Mouse (Mus musculus) adrenal gland, adult 18-20 months (tissue): ENCODE measurements around the gene Ifna13. TPM values are rescaled to one million over a fixed set of nuclear protein-coding genes. Genes with fewer than 3 reads are reported as not detected.

Source experiments
- DNase-seq, 2 experiments: peaks; one replicate each; pipeline ENCODE4 v3.0.0; 2021 to 2022; ENCODE audit warnings: low spot score in 2 of 2
- long read RNA-seq, 2 experiments: library from polyadenylated mRNA; stranded (forward); transcript quantifications; one replicate each; pipeline ENCODE4 v2.0.0; 2021
- total RNA-seq, 2 experiments: library from RNA; stranded (reverse); gene quantifications; 1 replicate in 1 of 2; 2 replicates in 1 of 2; pipeline ENCODE4 v1.2.3; 2021

The Ifna13 gene
- not detected for total RNA-seq
- long read RNA-seq, experiment 1 = 0 reads
- long read RNA-seq, experiment 2 = 0 reads

DNA sequence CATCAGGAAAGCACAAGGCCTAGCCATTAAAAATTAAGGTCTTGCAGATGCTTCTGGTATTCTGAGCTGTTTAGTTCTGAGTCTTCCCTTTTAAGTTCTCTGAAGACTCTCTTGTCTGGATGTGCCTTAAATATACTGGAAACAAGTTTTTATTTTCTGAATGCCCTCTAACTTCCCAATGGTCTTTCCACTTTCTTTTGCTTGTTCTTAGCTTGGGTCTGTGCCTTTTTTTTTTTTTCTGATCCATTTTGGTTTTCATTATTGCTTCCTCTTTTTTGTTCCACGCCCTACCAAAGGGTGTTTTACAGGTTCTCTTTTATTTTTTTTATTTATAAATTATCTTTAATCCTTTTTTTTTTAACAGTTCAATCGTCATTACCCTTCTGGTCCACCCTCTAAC, at the start of gene Ifna13:
TSS of gene Ifna13 (minus strand) at position 101 of the 400 bp plus-strand sequence.
- no peak for DNase-seq

DNA sequence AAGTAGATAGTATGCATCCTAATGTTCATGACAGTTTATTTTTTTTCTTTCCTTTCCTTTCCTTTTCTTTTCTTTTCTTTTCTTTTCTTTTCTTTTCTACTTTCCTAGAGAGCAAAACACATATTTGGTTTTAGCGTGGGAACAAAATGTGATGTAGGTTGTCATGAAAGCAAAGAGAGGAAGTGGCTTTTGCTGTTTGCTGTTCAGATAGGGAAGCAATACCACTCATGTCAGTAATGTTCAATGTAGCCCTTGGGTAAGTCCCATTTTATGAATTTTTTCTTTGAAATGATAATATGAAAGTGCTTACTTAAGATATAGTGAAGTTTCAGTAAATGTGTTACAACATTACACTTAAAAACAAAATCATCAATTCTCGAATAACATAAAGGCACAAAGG, 49.1 kb upstream of the Ifna13 start:
- DNase-seq = no peak

DNA sequence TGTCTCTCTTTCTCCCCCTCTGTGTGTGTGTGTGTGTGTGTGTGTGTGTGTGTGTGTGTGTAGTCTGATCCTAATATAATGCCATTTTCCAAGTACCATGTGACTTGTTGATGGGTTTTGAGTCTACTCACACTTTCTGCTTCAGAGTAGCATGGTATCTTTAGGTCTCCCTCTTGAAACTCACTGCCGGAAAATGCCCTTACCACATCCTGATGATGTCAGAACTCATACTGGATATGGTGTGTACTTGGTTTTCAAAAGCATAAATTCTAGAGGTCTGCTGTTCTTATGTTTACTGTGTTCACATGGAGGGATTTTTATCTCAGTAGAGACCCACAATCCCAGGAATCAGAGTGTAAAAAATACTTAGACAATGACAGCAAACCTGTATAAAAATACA, 48.3 kb upstream of the Ifna13 start:
- no peak for DNase-seq

DNA sequence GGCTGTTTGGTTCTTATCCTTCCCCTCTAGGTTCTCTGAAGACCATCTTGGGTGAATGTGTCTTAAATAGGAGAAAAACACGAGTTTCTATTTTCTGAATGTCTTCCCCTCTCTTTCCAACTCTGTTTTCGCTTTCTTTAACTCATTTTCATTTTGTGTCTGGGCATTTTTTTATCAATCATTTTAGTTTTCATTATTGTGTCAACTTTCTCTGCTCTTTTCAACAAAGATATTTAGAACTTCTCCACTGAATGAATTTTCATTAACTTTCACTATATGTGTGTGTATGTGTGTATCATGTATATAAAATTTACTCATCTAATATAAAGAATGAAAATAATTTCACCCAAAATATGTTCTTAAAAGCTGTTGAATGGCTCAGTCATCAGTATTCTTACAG, 47.0 kb upstream of the Ifna13 start, which contains the start of gene Ifnab:
TSS of gene Ifnab (minus strand) at position 101 of the 400 bp plus-strand sequence.
- no peak for DNase-seq

DNA sequence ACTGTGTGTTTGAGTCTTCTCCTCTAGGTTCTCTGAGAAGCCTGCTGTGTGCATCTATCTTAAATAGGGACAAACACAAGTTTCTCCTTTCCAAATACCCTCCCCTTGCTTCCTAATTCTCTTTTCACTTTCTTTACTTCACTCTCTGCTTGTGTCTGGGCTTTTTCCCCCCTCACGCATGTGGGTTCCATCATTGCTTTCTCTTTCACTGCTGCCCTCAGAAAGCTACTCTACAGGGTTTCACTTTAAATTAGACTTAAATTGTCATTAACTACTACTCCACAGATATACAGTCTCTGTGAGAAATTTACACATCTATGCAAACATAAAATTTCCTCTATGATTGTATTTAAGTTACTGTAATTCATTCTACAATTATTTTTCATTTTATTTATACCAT, 39.6 kb upstream of the Ifna13 start, which contains the start of gene Ifna2:
TSS of gene Ifna2 (minus strand) at position 101 of the 400 bp plus-strand sequence.
- no peak for DNase-seq

DNA sequence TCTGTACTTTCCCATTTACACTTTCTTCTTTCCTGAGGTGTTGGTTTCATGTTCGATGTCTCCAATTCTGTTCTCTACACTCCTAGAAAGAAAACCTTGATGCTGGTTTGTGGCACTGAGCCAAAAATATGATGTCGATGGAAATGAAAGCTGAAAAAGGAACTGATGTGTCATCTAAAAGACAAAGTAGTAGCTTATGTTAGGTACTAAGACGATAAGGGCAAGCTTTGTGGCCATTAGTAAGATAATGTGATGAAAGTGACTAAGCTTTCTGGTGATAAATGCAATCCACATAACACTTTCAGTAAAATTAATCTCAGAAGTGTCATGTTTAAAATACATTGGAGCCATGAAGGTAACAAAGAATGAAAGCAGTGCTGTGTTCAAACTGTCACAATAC, 37.1 kb upstream of the Ifna13 start:
- DNase-seq = no peak

DNA sequence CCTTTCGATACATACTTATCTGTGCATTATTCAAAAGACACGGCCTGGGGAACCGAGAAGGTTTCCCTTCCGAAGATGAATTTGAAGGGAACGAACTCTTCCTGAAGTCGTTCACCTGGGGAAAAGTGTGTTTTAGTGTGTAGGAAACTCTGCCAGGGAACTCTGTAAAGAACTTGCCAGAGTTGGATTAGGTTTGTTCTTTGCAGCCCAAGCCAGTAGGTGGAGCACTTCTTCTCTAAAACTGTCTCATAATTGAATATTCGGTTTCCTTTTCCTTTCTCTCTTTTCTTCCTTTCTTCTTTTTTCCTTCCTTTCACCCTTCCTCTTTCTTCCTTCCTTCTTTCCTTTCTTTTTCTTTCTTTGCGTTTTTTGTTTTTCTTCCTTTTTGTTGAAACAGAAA, 36.1 kb upstream of the Ifna13 start:
- no peak for DNase-seq

DNA sequence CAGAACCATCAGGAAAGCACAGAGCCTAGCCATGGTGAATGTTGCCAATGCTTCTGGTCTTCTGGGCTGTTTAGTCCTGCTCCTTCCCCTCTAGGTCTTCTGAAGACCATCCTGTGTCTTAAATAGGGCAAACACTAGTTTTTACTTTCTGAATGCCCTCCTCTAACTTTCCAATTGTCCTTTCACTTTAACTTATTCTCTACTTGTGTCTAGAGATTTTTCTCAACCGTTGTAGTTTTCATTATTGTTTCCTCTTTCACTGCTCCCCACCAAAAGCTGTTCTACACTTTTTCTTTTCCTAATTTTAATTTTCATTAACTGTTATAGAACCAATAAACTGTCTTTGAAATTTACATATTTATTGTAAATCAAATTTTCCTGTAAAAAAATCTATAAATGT, 32.6 kb upstream of the Ifna13 start, which contains the start of gene Ifna16:
TSS of gene Ifna16 (minus strand) at position 101 of the 400 bp plus-strand sequence.
- DNase-seq = no peak

DNA sequence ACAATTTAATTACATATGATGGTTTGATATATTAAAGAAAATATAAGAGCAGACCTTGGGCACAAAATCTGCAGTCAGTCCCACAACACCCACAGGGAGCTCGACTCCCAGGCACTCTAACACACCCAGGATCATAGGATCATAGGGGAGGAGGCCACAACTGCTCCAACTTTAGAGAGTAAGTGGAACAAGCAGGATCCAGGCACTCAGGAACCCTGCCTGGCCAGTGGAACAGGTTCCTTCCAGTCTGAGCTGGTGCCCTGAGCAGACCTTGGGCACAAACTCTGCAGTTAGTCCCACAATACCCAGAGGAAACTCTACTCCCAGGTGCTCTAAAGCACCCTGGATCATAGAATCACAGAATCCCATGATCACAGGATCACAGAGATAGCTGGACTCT, 11.2 kb upstream of the Ifna13 start:
- no peak for DNase-seq

DNA sequence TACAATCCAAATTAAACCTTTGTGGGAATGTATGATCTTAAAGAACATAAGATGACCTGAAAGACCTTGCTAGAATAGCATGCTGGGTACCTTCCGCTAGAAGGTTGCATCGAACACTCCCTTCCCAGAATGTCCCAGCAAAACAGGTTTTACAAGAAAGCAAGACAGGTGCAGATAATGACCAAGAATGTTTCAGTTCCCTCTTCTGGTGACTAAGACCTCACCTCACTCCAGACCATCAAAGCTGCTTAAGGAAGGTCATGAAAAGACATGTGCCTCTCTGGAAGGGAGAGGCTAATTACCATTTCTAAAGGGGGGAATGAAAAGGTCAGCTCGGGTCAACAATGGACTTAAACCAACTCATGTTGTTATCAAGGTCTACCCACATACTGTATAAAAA, 9.4 kb upstream of the Ifna13 start:
- no peak for DNase-seq

DNA sequence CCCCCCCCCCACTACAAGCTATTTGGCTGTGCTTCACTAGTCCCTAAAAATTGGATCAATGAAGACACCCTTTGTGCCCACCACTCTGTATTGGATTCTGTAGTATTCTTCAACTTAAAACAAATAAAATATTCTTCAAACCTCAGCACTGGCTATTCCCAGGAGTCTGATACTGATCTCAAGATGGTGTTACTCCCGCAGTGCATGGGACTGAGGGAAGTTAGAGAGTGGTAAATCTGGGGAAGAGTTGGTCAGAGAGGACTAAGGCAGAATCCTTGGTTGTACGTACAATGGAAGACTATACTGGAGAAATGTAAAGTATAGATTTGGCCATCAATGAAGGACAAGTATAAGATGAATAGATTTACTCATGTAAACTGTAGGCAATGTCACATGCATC, 1.7 kb downstream of the Ifna13 start:
- DNase-seq = no peak

DNA sequence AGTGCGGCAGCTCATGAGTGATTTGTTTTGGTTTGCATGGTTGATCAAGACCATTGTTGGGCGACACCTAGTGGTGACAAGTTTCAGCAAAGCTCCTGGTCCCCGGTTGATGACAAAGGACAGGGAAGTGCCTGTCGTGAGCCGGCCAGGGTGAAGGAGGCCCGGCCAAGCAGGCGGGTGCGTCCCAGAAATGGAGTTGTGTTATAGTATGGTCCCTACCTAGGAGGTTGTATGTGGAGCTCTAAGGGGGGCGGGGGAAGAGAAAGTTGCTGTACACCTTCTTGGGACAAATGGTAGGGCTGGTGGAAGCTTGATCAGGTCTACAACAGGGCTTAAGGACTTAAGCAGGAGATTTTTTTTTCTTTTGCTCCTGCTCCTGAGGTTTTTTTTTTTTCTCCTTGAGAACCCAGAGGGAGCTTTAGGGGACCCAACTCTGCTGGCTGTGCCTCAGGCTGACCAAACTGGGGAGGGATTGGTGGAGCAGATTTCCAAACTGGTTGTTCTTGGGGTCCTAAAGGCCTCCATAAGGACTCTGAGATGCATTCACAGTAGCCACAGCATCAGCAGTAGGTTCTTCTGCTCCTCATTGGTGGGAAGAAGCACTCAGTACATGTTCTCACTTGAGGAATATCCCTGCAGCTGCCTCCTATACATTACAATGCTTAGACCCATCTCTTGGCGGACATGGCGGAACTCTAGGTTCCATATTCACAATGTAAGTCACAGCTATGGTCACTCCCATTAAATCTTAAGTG, 3.0 kb downstream of the Ifna13 start:
- peak; percentile 97 to 98 for DNase-seq

DNA sequence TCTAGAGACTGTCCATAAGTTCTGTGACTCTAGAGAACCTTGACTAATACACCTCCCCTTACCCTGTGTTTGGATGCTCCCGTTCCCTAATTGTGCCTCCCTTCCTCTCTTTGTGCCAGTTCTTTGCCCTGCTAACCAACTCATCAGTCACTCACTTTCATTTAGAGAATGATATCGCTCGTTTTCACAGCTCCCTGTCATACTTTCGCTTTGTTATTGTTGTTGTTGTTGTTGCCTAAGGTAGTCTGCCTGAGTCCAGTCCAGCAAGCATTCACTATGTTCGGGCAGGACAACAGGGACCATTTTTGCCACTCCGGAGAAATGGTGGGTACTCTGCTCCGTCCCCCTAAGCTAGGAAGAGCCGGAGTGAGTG, 3.6 kb downstream of the Ifna13 start:
- no peak for DNase-seq

DNA sequence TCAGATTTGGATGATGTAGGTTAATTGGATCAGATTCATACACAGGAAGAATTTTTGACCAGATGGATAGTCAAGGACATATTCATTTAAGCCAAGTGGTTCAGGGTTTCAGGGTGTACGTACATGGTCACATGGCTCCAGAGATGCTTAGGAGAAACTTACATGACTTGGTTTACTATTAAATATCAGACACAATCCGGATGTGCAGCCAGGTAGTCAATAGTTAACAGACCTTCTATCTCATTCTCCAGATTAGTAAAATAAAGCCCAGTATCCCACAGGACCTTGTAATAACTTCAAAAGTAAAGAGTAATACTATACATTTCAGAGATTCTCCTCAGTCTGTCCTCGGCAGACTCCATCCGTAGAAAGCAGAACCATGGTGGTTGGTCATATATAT, 9.9 kb downstream of the Ifna13 start, which contains the start of gene C87499:
TSS of gene C87499 (minus strand) at position 101 of the 400 bp plus-strand sequence.
- DNase-seq = no peak

DNA sequence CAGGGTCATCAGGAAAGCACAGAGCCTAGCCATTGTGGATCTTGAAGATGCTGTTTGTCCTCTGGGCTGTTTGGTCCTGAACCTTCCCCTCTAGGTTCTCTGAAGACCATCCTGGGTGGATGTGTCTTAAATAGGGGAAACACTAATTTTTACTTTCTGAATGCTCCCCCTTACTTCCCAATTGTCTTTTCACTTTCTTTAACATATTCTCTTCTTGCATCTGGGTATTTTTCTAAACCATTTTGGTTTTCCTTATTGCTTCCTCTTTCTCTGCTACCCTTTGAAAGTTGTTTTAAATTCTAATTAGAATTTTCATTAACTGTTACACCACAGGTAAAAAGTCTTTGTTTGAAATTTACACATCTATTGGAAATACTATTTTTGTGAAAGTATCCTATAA, 41.0 kb downstream of the Ifna13 start, which contains the start of gene Ifna12:
TSS of gene Ifna12 (minus strand) at position 101 of the 400 bp plus-strand sequence.
- no peak for DNase-seq

Other genes with a start within 250 kb of the Ifna13 start
- gene Hacd4, start 205.5 kb downstream of the Ifna13 start, total RNA-seq = 1 to 10 TPM; 3.7 to 4.2 TPM
- gene Ifnb1, start 121.7 kb downstream of the Ifna13 start, total RNA-seq = not detected
- gene Ifna15, start 86.2 kb downstream of the Ifna13 start, total RNA-seq = not detected
- gene Ifna14, start 72.7 kb downstream of the Ifna13 start, total RNA-seq = not detected
- not detected for gene Ifna9, start 52.1 kb downstream of the Ifna13 start, total RNA-seq
- not detected for gene Ifna12, start 41.1 kb downstream of the Ifna13 start, total RNA-seq
- gene C87499, start 10.0 kb downstream of the Ifna13 start, total RNA-seq = not detected
- gene Ifna16, start 32.5 kb upstream of the Ifna13 start, total RNA-seq = not detected
- not detected for gene Ifna2, start 39.5 kb upstream of the Ifna13 start, total RNA-seq
- gene Ifnab, start 46.9 kb upstream of the Ifna13 start, total RNA-seq = not detected
- under 1 TPM in 1 of 2 experiments, not detected in 1; 0.40 TPM for gene Gm26566, start 77.3 kb upstream of the Ifna13 start, total RNA-seq
- 10 to 100 TPM; 77.8 to 85.0 TPM for gene Klhl9, start 78.0 kb upstream of the Ifna13 start, total RNA-seq
- not detected for gene Gm13271, start 110.4 kb upstream of the Ifna13 start, total RNA-seq
- gene Gm13283, start 115.7 kb upstream of the Ifna13 start, total RNA-seq = not detected
- gene Gm13290, start 129.4 kb upstream of the Ifna13 start, total RNA-seq = not detected
- gene Gm13289, start 132.5 kb upstream of the Ifna13 start, total RNA-seq = not detected
- gene Gm13272, start 135.4 kb upstream of the Ifna13 start, total RNA-seq = not detected
- gene Ifnz, start 137.7 kb upstream of the Ifna13 start, total RNA-seq = not detected
- not detected for gene Gm13276, start 141.2 kb upstream of the Ifna13 start, total RNA-seq
- not detected for gene Gm13277, start 144.2 kb upstream of the Ifna13 start, total RNA-seq
- gene Gm13278, start 147.1 kb upstream of the Ifna13 start, total RNA-seq = not detected
- gene Gm13275, start 150.0 kb upstream of the Ifna13 start, total RNA-seq = not detected
- gene Gm13279, start 152.9 kb upstream of the Ifna13 start, total RNA-seq = not detected
- not detected for gene Gm13285, start 155.2 kb upstream of the Ifna13 start, total RNA-seq
- gene Gm13287, start 158.8 kb upstream of the Ifna13 start, total RNA-seq = not detected
- not detected for gene Gm13288, start 161.1 kb upstream of the Ifna13 start, total RNA-seq
- gene Ifna7, start 171.8 kb upstream of the Ifna13 start, total RNA-seq = not detected
- gene Ifna11, start 175.5 kb upstream of the Ifna13 start, total RNA-seq = not detected
- not detected for gene Ifna6, start 183.0 kb upstream of the Ifna13 start, total RNA-seq
- gene Ifna5, start 191.1 kb upstream of the Ifna13 start, total RNA-seq = not detected
- gene Ifna4, start 197.4 kb upstream of the Ifna13 start, total RNA-seq = not detected
- not detected for gene Ifna1, start 205.6 kb upstream of the Ifna13 start, total RNA-seq
- gene Ifne, start 235.7 kb upstream of the Ifna13 start, total RNA-seq = not detected